Mouse (Mus musculus) limb, embryonic 15.5 days (tissue): Measurements from ENCODE around the gene Rps27rt. TPM values are rescaled to one million over a fixed set of nuclear protein-coding genes. Genes with fewer than 3 reads are reported as not detected.
"Not testable (repeated sequence)": the region's sequence is repeated elsewhere in the genome, so short reads cannot be mapped to it uniquely, and the experiment has no call there.

Experiments
- ATAC-seq: fragments of 200-750 bp; cut with Nextera tagmentation; 2 replicates; pipeline ENCODE4 v1.8.0; 2017; ENCODE audit warnings: low read depth, moderate TSS enrichment; ENCODE audit not compliant: insufficient number of reproducible peaks, low FRiP score, low TSS enrichment
- H3K27ac ChIP-seq: fragments of 300-500 bp; sonication (generic); 2 replicates; pipeline ENCODE4 v1.5.1; 2015; ENCODE audit warnings: moderate library complexity, mild to moderate bottlenecking, inconsistent platforms
- H3K27me3 ChIP-seq: fragments of 300-500 bp; sonication (generic); 2 replicates; pipeline ENCODE4 v1.6.1; 2015; ENCODE audit warnings: inconsistent platforms
- H3K36me3 ChIP-seq: fragments of 300-500 bp; sonication (generic); 2 replicates; pipeline ENCODE4 v1.6.1; 2015; ENCODE audit warnings: inconsistent platforms
- H3K4me1 ChIP-seq: fragments of 300-500 bp; sonication (generic); 2 replicates; pipeline ENCODE4 v1.6.1; 2015; ENCODE audit warnings: inconsistent platforms
- H3K4me2 ChIP-seq: fragments of 300-500 bp; sonication (generic); 2 replicates; pipeline ENCODE4 v1.6.1; 2015; ENCODE audit warnings: mild to moderate bottlenecking, inconsistent platforms
- H3K4me3 ChIP-seq: fragments of 300-500 bp; sonication (generic); 2 replicates; pipeline ENCODE4 v1.5.1; 2015; ENCODE audit warnings: mild to moderate bottlenecking, inconsistent platforms
- H3K9ac ChIP-seq: fragments of 300-500 bp; sonication (generic); 2 replicates; pipeline ENCODE4 v1.6.1; 2015; ENCODE audit warnings: inconsistent platforms
- H3K9me3 ChIP-seq: fragments of 300-500 bp; sonication (generic); 2 replicates; pipeline ENCODE4 v1.6.1; 2016; ENCODE audit warnings: inconsistent platforms
- WGBS: fragments of 180-500 bp; shearing (Covaris S2); methylation state at CpG from one replicate; pipeline ENCODE4 v1.1.7; 2015; 5-methylcytosine and 5-hydroxymethylcytosine counted together
- polyA plus RNA-seq: library from polyadenylated mRNA; unstranded; fragments of >200 nt; fragmentation: Nextera tagmentation; extraction: Ambion mirVana; gene quantifications from 2 replicates; pipeline ENCODE4 v1.2.1, GENCODE M21; 2015

The Rps27rt gene
- polyA plus RNA-seq = 316 and 461 TPM in 2 replicates

DNA sequence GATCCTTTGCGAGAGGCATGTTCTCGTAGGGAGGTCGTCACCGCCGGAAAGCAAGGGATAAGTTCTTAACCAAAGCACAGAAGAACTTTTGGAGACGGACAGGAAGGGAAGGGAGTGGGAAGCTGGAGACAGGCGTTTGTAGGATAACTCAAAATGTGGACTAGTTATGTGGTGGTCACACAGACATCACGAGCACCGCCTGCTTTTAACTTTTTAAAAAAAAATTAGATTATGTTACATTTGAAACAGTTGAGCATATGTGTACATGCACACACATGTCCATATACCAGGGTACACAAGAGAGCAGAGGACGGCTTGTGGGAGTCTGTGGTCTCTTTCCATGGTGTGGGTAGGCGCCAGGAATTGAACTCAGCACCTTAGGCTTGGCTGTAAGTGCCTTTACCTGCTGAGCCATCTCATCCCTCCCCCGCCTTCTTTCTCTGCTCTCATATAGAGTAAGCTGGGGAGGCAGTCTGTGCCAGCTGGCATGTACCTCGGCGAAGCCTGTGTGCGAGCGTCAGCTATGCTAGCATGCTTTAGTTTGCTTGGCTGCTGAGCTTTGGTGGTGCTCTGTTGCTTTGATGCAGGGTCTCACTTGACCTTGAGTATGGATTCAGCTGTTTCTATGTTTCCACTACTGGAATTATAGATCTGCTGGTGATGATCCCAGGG lies at the start of gene Rps27rt:
Gene Rps27rt (minus strand): TSS at position 51 of the 672 bp plus-strand sequence.
- no peak within 1 kb of the TSS for H3K4me2 ChIP-seq
- no peak within 1 kb of the TSS for H3K9ac ChIP-seq
- peaks cover 21% of the 10 kb centered on the region for H3K4me1 ChIP-seq
- H3K27me3 ChIP-seq = no peaks in the 10 kb centered on the region
- H3K9me3 ChIP-seq = no peaks in the 10 kb centered on the region
- H3K36me3 ChIP-seq = no peaks in the 10 kb centered on the region
- ATAC-seq = no peak
- WGBS = 84% methylated on average over 16 of the region's 16 CpGs
- H3K4me3 ChIP-seq = no peak within 1 kb of the TSS
- H3K27ac ChIP-seq = no peak within 1 kb of the TSS

- H3K36me3 ChIP-seq = not testable (repeated sequence)
- WGBS = 100% methylated on average over 1 of the region's 1 CpGs
Observed at GRCm38 (mm10) chr9:115031046-115031445, 48.5 kb upstream of the Rps27rt start.

DNA sequence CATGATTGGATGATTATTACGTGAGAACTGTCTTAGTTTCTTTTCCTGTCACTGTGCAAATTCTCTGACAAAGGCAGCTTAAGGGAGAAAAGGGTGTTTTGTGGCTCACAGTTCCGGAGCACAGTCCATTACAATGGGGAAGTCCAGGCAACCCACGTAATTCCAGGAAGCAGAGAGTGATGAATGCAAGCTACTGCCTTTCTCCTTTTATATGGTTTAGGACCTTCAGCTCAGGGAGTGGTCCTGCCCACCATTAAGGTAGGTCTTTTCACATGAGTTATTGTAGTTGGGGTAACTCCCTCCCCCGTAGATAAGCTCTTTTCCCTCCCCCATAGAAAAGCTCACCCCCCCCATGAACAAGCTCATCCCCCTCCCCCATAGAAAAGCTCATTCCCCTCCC lies 48.0 kb upstream of the Rps27rt start:
- no peaks in the 10 kb centered on the region for H3K27me3 ChIP-seq
- 0 out of 2 replicates have a peak, but pooled peaks cover 4% of the 10 kb centered on the region for H3K4me1 ChIP-seq
- no peak overlapping the region for H3K4me2 ChIP-seq
- no peaks in the 10 kb centered on the region for H3K36me3 ChIP-seq
- no peak overlapping the region for H3K9ac ChIP-seq
- ATAC-seq = no peak
- H3K4me3 ChIP-seq = no peak overlapping the region
- 89% methylated on average over 4 of the region's 4 CpGs for WGBS
- H3K9me3 ChIP-seq = no peaks in the 10 kb centered on the region
- H3K27ac ChIP-seq = no peak overlapping the region

More at GRCm38 (mm10) chr9:115031046-115031445, 48.5 kb upstream of the Rps27rt start:
- H3K9me3 ChIP-seq, ATAC-seq, H3K9ac ChIP-seq, H3K27ac ChIP-seq, H3K4me2 ChIP-seq, H3K4me3 ChIP-seq, H3K27me3 ChIP-seq, H3K4me1 ChIP-seq: not testable (repeated sequence)

DNA sequence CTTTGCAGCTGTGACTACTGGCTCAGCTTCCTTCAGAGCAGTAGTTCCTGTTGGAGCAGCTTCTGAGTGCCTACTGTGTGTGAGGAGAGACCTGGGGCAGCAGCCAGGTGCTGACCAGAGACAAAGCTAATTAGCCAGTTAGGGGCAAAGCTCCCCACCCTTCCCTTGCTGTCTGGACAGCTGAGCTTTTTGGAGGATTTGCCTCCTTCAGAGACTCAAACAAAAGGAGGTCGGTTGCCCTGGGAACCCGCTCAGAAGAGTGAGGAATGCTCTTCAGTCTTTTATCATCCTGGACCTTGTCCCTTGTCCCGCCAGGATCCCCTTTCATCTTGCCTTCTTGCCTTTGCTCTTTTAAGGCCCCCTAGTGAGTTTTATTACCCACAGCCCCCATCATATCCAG lies 46.8 kb upstream of the Rps27rt start:
- Histone ChIP-seq H3K27me3 (no peaks in the 10 kb centered on the region), H3K4me3 (no peak overlapping the region), H3K27ac (no peak overlapping the region), H3K4me2 (no peak overlapping the region), H3K36me3 (no peaks in the 10 kb centered on the region), H3K4me1 (0 out of 2 replicates have a peak, but pooled peaks cover 4% of the 10 kb centered on the region), H3K9ac (no peak overlapping the region), H3K9me3 (no peaks in the 10 kb centered on the region)
- 23% methylated on average over 3 of the region's 3 CpGs for WGBS
- no peak for ATAC-seq

- no peaks in the 10 kb centered on the region for H3K9me3 ChIP-seq
- WGBS = 81% methylated on average over 10 of the region's 10 CpGs
- no peaks in the 10 kb centered on the region for H3K4me1 ChIP-seq
- no peak overlapping the region for H3K9ac ChIP-seq
- H3K27ac ChIP-seq = no peak overlapping the region
- H3K4me3 ChIP-seq = no peak overlapping the region
- no peak overlapping the region for H3K4me2 ChIP-seq
- no peaks in the 10 kb centered on the region for H3K27me3 ChIP-seq
- no peak for ATAC-seq
- no peaks in the 10 kb centered on the region for H3K36me3 ChIP-seq
Observed at GRCm38 (mm10) chr9:115023708-115024383, 41.3 kb upstream of the Rps27rt start.

DNA sequence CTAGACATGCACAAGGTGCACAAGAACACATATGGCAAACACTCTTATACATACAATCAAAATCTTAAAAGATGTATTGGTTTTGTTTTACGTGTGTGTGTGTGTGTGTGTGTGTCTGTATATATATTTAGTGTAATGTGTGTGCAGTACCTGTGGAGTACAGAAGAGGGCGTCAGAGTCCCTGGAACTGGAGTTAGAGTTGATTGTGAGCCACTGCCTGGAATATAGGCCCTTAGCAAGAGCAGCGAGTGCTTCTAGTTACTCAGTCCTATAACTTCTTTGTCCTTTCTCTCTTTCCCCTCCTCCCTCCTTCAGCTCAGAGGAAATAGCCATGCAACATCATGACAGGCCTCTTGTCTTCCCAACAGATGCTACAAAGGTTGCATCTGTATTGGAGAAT lies 40.6 kb upstream of the Rps27rt start:
- 81% methylated on average over 3 of the region's 3 CpGs for WGBS
- Histone ChIP-seq H3K4me3 (no peak overlapping the region), H3K27me3 (no peaks in the 10 kb centered on the region), H3K9me3 (no peaks in the 10 kb centered on the region), H3K9ac (no peak overlapping the region), H3K4me1 (no peaks in the 10 kb centered on the region), H3K4me2 (no peak overlapping the region), H3K36me3 (no peaks in the 10 kb centered on the region), H3K27ac (no peak overlapping the region)
- no peak for ATAC-seq

DNA sequence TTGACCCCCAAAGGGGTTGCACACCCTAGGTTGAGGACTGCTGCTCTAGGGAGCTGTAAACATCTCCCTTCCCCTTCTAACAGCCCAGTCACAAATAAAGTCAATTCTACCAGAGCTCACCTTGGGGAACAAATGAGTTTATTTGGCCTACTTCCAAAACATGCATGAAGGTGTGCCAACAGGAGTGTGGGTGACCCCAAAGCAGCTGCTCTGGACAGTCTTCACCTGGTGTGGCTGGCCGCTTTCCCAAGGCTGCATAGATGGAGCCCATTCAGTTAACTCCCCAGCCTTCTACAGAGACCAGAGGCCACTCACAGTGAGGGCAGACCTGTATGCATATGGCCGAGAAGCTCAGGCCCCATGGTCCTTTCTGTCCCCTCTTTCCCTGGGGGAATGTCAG lies 38.9 kb upstream of the Rps27rt start:
- 81% methylated on average over 2 of the region's 2 CpGs for WGBS
- Histone ChIP-seq H3K9me3 (no peaks in the 10 kb centered on the region), H3K4me1 (no peaks in the 10 kb centered on the region), H3K27me3 (no peaks in the 10 kb centered on the region), H3K4me2 (no peak overlapping the region), H3K27ac (no peak overlapping the region), H3K9ac (no peak overlapping the region), H3K36me3 (no peaks in the 10 kb centered on the region), H3K4me3 (no peak overlapping the region)
- ATAC-seq = no peak

GRCm38 (mm10) chr9:115020141-115020540 lies 37.6 kb upstream of the Rps27rt start:
- no peak overlapping the region for H3K4me2 ChIP-seq
- H3K9me3 ChIP-seq = no peaks in the 10 kb centered on the region
- no peaks in the 10 kb centered on the region for H3K36me3 ChIP-seq
- H3K27ac ChIP-seq = no peak overlapping the region
- no peak overlapping the region for H3K4me3 ChIP-seq
- H3K4me1 ChIP-seq = no peaks in the 10 kb centered on the region
- ATAC-seq = no peak
- H3K9ac ChIP-seq = no peak overlapping the region
- 85% methylated on average over 7 of the region's 7 CpGs for WGBS
- H3K27me3 ChIP-seq = no peaks in the 10 kb centered on the region

- Histone ChIP-seq H3K27me3 (no peaks in the 10 kb centered on the region), H3K4me3 (no peak overlapping the region), H3K9me3 (peaks cover 4% of the 10 kb centered on the region; the same call in 1 of the 2 replicates), H3K9ac (no peak overlapping the region), H3K4me2 (no peak overlapping the region), H3K27ac (no peak overlapping the region), H3K36me3 (no peaks in the 10 kb centered on the region), H3K4me1 (peaks cover 10% of the 10 kb centered on the region)
- WGBS = 26% methylated on average over 12 of the region's 12 CpGs
- no peak for ATAC-seq
Observed at GRCm38 (mm10) chr9:115012367-115012766, 29.8 kb upstream of the Rps27rt start.

DNA sequence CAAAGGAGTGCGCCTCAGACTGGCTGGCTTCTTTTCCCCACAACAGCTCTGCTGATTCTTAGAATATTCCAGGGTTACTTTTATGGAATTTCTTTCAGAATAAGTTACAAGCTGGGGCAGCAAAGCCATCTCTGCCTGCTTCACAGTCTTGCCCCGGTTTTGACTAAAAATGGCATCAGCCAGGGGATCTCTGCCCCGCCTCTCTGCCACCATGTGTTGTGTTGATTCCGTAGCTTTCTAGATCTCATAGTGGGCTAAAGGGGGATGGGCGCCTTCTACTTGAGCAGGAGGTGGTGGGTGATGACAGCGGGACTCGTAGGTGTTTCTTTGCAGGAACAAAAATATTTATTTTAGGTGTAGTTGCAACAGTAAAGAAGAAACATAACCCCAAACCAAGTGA lies 25.7 kb upstream of the Rps27rt start:
- no peaks in the 10 kb centered on the region for H3K27me3 ChIP-seq
- H3K9me3 ChIP-seq = peaks cover 4% of the 10 kb centered on the region; the same call in 1 of the 2 replicates
- WGBS = 79% methylated on average over 7 of the region's 7 CpGs
- H3K4me3 ChIP-seq = no peak overlapping the region
- no peaks in the 10 kb centered on the region for H3K36me3 ChIP-seq
- ATAC-seq = no peak
- H3K9ac ChIP-seq = no peak overlapping the region
- H3K27ac ChIP-seq = no peak overlapping the region
- H3K4me1 ChIP-seq = peaks cover 10% of the 10 kb centered on the region
- no peak overlapping the region for H3K4me2 ChIP-seq

DNA sequence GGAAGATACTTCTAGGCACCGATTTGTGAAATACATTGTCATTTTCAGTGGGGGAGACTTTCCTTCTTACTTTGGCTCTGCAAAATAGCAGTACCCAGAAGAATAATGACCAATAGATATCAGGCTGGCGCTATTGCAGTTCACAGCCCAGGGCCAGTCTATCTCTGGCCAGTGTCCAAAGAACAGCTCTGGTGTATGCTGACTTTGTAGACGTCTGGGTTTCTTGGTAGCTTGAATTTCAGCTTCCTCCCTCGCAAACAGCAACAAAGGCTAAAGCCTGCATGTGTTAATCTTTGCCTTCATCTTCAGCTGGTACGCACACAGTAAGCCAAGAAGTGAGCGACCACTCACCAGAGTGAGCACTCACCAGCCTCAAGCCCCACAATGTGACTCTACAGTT lies 25.2 kb upstream of the Rps27rt start:
- Histone ChIP-seq H3K4me2 (no peak overlapping the region), H3K4me3 (no peak overlapping the region), H3K36me3 (no peaks in the 10 kb centered on the region), H3K9ac (no peak overlapping the region), H3K4me1 (peaks cover 10% of the 10 kb centered on the region), H3K27ac (no peak overlapping the region), H3K27me3 (no peaks in the 10 kb centered on the region), H3K9me3 (peaks cover 4% of the 10 kb centered on the region; the same call in 1 of the 2 replicates)
- 58% methylated on average over 6 of the region's 6 CpGs for WGBS
- no peak for ATAC-seq

DNA sequence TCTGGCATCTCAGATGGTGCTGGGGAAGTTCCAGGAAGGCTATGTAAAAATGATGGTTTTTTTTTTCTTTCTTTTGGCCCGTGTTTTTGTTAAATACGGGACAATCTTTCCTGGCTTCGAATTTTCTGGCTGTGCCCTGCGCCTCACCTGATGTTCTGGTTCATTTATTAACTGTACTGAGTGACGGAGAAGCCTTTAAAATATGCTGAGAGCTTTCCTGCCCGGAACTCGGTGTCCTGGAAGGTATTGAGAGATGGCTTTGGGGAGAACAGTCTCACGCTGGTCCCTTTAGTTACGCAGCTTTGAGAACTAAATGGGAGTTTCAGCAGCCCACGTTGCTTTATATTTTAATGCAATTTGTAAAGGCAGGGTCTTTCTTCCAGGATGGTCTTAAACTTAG lies 22.9 kb upstream of the Rps27rt start:
- no peak overlapping the region for H3K4me3 ChIP-seq
- peaks cover 4% of the 10 kb centered on the region; the same call in 1 of the 2 replicates for H3K9me3 ChIP-seq
- H3K36me3 ChIP-seq = no peaks in the 10 kb centered on the region
- H3K9ac ChIP-seq = no peak overlapping the region
- H3K27ac ChIP-seq = 0 out of 2 replicates have a peak overlapping the region, but pooled peaks have one; percentile 14
- WGBS = 42% methylated on average over 10 of the region's 10 CpGs
- peaks cover 10% of the 10 kb centered on the region for H3K4me1 ChIP-seq
- H3K4me2 ChIP-seq = no peak overlapping the region
- no peaks in the 10 kb centered on the region for H3K27me3 ChIP-seq
- ATAC-seq = no peak
